Mouse (Mus musculus): ENCODE measurements at regions not wholly inside any gene's neighbourhood (a gene's known extent, or its start where the extent isn't known, plus 50 kb on each side); places are given as distances from the start of the nearest gene placed in this dataset.

- Histone ChIP-seq H3K27ac (ENCODE audit: insufficient read depth, low read depth, low read length) (no peak overlapping the region), H3K4me1 (ENCODE audit: control insufficient read depth, insufficient read depth, low read length) (peaks cover 9% of the 10 kb centered on the region), H3K4me3 (ENCODE audit: insufficient read depth, low read depth, low read length) (no peak overlapping the region)
- 31% methylated on average over 24 of the region's 24 CpGs for WGBS
- TF ChIP-seq CTCF (IDR thresholded peaks at IDR 0.05; ENCODE audit: insufficient read depth, low read depth, low read length) (no peak), POLR2A (IDR thresholded peaks at IDR 0.05; ENCODE audit: insufficient read depth, low read depth, low read length) (no peak)
These were observed 347.0 kb downstream of the Rnf144a start for GRCm38 (mm10) chr12:26067866-26068684.

DNA sequence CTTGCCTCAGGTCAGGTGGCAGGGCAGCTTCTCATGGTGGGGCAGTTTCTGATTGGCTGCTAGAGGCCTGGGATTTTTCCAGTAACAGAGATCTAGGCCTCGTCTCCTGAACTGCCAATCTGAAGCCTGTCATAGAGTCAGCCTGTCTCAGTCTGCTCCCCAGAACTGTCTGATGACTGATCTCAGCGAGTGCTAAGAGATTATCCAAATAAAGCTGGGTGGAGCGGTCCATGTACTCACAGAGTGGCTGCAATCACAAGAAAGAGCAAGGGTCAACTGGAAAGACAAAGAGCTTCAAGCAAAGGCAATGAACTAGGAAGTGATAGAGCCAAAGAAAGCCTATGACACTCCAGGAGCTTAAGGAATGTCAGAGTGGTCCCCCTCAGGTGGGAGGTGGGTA lies 354.7 kb downstream of the Rnf144a start:
- WGBS: 75% methylated on average over 3 of the region's 3 CpGs
- Histone ChIP-seq H3K4me3 (ENCODE audit: insufficient read depth, low read depth, low read length) (no peak overlapping the region), H3K4me1 (ENCODE audit: control insufficient read depth, insufficient read depth, low read length) (no peaks in the 10 kb centered on the region), H3K27ac (ENCODE audit: insufficient read depth, low read depth, low read length) (no peak overlapping the region)
- TF ChIP-seq CTCF (IDR thresholded peaks at IDR 0.05; ENCODE audit: insufficient read depth, low read depth, low read length) (no peak), POLR2A (IDR thresholded peaks at IDR 0.05; ENCODE audit: insufficient read depth, low read depth, low read length) (no peak)

GRCm38 (mm10) chr12:26059090-26059489 lies 356.0 kb downstream of the Rnf144a start:
- Histone ChIP-seq H3K4me1 (ENCODE audit: control insufficient read depth, insufficient read depth, low read length) (no peaks in the 10 kb centered on the region), H3K4me3 (ENCODE audit: insufficient read depth, low read depth, low read length) (no peak overlapping the region), H3K27ac (ENCODE audit: insufficient read depth, low read depth, low read length) (no peak overlapping the region)
- WGBS: 96% methylated on average over 4 of the region's 4 CpGs
- TF ChIP-seq POLR2A (IDR thresholded peaks at IDR 0.05; ENCODE audit: insufficient read depth, low read depth, low read length): no peak
- TF ChIP-seq CTCF (IDR thresholded peaks at IDR 0.05; ENCODE audit: insufficient read depth, low read depth, low read length): no peak

DNA sequence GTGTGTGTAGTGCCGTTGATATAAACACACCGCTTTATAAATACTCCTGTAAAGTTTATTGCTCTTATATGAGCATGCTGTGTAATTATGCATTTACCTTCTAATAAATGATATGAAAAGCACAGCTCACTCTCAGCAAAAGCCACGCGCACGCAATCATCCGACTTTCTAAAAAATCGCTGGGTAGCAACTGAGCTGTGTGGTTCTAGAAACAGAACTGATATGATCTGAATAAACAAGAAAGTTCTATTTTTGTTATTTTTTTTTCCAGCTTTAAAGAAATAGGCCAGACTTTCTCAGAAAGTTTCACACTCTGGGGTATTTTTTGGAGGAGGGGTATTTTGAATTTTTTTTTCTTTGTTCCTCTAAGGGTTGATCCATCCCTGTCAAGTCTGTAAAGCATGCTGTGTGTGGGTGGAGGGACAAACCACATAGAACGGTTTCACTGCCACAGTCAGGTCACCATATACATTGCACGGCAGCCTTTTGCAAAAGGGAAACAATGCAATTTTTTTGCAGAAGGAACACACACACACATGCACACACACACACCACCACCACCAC lies 357.5 kb downstream of the Rnf144a start:
- no peaks in the 10 kb centered on the region for H3K4me1 ChIP-seq (ENCODE audit: control insufficient read depth, insufficient read depth, low read length)
- TF ChIP-seq POLR2A (IDR thresholded peaks at IDR 0.05; ENCODE audit: insufficient read depth, low read depth, low read length): no peak
- no peak for TF ChIP-seq CTCF (IDR thresholded peaks at IDR 0.05; ENCODE audit: insufficient read depth, low read depth, low read length)
- H3K27ac ChIP-seq (ENCODE audit: insufficient read depth, low read depth, low read length): no peak overlapping the region
- 59% methylated on average over 9 of the region's 9 CpGs for WGBS
- H3K4me3 ChIP-seq (ENCODE audit: insufficient read depth, low read depth, low read length): no peak overlapping the region

DNA sequence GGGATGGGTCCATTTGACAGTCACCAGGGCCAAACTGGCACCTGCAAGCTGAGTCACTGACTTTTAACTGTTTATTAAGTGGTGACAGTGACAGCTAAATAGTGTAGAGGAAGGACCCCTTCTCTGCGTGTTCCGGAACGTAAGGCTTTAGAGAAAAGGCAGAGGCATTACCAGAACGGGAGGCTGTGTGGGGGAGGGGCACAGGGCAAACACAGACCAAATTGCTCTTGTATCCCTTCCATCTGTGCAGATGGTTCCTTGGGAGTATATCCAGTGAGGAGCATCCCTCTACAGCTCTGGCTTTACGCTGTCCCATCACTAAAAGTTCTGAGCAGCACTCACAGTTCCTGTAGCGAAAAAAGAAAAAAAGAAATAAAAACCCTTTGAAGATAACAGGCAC lies 368.1 kb downstream of the Rnf144a start:
- H3K27ac ChIP-seq (ENCODE audit: insufficient read depth, low read depth, low read length): no peak overlapping the region
- H3K4me3 ChIP-seq (ENCODE audit: insufficient read depth, low read depth, low read length): no peak overlapping the region
- peaks cover 5% of the 10 kb centered on the region for H3K4me1 ChIP-seq (ENCODE audit: control insufficient read depth, insufficient read depth, low read length)
- WGBS: 60% methylated on average over 6 of the region's 6 CpGs
- TF ChIP-seq CTCF (IDR thresholded peaks at IDR 0.05; ENCODE audit: insufficient read depth, low read depth, low read length) (no peak), POLR2A (IDR thresholded peaks at IDR 0.05; ENCODE audit: insufficient read depth, low read depth, low read length) (no peak)

GRCm38 (mm10) chr12:26045321-26045720 lies 369.7 kb downstream of the Rnf144a start:
- TF ChIP-seq CTCF (IDR thresholded peaks at IDR 0.05; ENCODE audit: insufficient read depth, low read depth, low read length) (no peak), POLR2A (IDR thresholded peaks at IDR 0.05; ENCODE audit: insufficient read depth, low read depth, low read length) (no peak)
- WGBS: 93% methylated on average over 1 of the region's 1 CpGs
- peaks cover 5% of the 10 kb centered on the region for H3K4me1 ChIP-seq (ENCODE audit: control insufficient read depth, insufficient read depth, low read length)
- H3K4me3 ChIP-seq (ENCODE audit: insufficient read depth, low read depth, low read length): no peak overlapping the region
- H3K27ac ChIP-seq (ENCODE audit: insufficient read depth, low read depth, low read length): no peak overlapping the region

- WGBS: 89% methylated on average over 5 of the region's 5 CpGs
- TF ChIP-seq CTCF (IDR thresholded peaks at IDR 0.05; ENCODE audit: insufficient read depth, low read depth, low read length) (no peak), POLR2A (IDR thresholded peaks at IDR 0.05; ENCODE audit: insufficient read depth, low read depth, low read length) (no peak)
- H3K27ac ChIP-seq (ENCODE audit: insufficient read depth, low read depth, low read length): no peak overlapping the region
These were observed 402.1 kb downstream of the Rnf144a start for GRCm38 (mm10) chr12:26012951-26013350.

DNA sequence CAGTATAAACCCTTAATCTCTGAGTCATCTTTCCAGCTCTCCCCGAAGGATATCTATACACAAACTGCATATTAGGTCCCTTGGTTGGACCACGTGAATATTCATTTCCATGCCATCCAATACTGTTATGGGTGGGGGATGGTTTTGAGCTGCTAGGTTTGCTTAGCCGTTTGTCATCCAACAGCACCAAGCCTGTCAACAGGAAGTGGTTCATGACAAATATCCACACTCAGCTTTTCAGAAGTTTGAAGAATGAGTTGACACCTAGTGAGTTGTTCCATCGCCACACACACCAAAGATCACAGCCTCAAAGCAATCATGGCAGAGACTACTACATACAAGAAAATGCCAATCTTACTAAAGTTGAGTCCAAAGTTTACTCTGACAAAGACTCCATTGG lies 421.0 kb downstream of the Rnf144a start:
- Histone ChIP-seq H3K4me1 (ENCODE audit: control insufficient read depth, insufficient read depth, low read length) (peaks cover 2% of the 10 kb centered on the region; the same call in 1 of the 2 replicates), H3K27ac (ENCODE audit: insufficient read depth, low read depth, low read length) (no peak overlapping the region), H3K4me3 (ENCODE audit: insufficient read depth, low read depth, low read length) (no peak overlapping the region)
- WGBS: 90% methylated on average over 4 of the region's 4 CpGs
- TF ChIP-seq POLR2A (IDR thresholded peaks at IDR 0.05; ENCODE audit: insufficient read depth, low read depth, low read length) (no peak), CTCF (IDR thresholded peaks at IDR 0.05; ENCODE audit: insufficient read depth, low read depth, low read length) (no peak)

More at GRCm38 (mm10) chr12:26012951-26013350, 402.1 kb downstream of the Rnf144a start:
- no peaks in the 10 kb centered on the region for H3K4me1 ChIP-seq (ENCODE audit: control insufficient read depth, insufficient read depth, low read length)
- no peak overlapping the region for H3K4me3 ChIP-seq (ENCODE audit: insufficient read depth, low read depth, low read length)

DNA sequence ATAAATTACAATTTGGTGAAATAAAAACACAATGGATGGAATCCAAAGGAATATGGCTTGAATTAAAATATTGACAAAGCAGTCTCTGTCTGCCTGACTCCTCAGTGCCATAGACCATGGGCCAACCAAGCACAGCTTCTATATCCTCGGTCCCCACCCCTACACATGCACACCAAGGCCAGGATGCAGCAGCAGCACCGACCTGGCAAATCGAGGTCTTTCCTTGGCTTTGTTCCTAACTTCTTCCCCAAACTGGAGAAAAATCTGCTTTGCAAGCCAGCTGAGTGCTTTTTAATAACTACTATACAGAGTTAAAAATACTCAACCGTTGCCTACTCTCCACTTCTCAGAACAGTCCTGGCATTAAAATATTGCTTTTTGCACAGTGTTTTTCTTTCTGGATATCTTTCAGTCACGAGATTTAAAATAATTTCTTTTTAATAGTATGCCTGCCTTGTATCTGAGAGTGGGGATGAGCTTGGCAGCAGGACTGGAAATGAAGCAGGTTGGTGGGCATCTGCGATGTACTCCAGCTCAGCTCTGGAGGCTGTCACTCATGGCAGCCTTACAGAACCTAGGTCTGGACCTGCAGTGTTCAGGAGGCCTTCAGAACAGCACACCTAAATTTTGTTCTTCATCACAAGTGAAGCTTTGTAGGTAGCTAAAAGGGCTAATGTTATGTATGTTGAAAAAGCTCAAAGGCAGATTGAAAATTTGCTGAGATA lies 423.1 kb downstream of the Rnf144a start:
- no peak for TF ChIP-seq CTCF (IDR thresholded peaks at IDR 0.05; ENCODE audit: insufficient read depth, low read depth, low read length)
- no peak for TF ChIP-seq POLR2A (IDR thresholded peaks at IDR 0.05; ENCODE audit: insufficient read depth, low read depth, low read length)
- Histone ChIP-seq H3K27ac (ENCODE audit: insufficient read depth, low read depth, low read length) (no peak overlapping the region), H3K4me3 (ENCODE audit: insufficient read depth, low read depth, low read length) (no peak overlapping the region), H3K4me1 (ENCODE audit: control insufficient read depth, insufficient read depth, low read length) (peaks cover 2% of the 10 kb centered on the region; the same call in 1 of the 2 replicates)
- WGBS: 57% methylated on average over 6 of the region's 6 CpGs
